In the genomic region with DNA sequence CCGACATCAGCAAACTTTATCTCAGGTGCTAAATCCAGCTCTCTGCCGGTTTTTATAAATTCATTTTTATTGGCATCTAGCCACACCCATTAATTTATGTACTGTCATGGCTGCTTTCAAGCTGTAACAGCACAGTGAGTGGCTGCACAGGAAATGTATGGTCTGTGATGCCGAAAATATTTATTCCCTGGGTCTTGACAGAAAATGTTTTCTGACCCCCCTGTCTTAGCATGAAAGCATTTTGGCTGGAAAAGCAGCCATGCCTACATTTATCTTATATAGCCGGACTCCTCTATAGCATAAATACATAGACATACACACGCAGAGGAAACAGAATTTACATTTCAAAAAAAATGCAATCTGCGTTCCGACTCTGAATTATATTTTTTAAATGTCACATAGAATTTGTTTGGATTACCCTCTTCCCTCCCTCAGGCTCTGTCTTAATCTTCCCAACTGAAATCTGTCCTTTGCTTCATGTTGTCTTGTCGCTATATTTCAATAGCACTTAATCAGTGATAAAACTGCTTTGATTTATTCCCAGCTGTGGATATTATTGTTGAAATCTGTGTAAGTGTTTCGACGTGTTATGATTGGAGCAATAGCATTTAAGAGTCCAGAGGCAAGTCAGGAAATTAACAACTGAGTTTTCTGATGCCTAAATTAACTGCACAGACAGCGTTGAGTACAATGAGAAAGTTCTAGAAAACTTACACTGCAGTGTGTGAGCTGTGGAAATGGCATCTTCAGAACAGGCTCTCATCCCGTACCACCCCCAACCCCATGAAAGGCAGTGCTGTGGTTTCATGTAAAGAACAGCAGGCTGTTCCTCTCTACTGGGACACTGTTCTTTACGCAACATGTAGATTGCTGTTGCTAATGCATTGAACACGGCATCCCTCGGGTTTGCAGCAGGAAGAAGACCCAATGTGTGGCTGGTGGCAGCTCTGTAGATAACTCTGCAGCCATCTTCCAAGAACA, we compare ENCODE assay signal across 24 mouse cellular contexts.
"Had no signal": no experiment of that assay in that cellular context is flagged by ENCODE, and none has a peak within 500 bp of the region (broad histone marks: within the 10 kb centered on the region; RNA-seq: fewer than 3 reads in every experiment).

No protein-coding gene starts in this region.

- ATAC-seq: hindbrain, postnatal 0 days; intestine, embryonic 16.5 days had no signal

- H3K27me3 ChIP-seq: heart, embryonic 13.5 days; heart, embryonic 15.5 days; hindbrain, embryonic 13.5 days; hindbrain, embryonic 15.5 days; limb, embryonic 13.5 days; limb, embryonic 15.5 days had no signal

- H3K4me2 ChIP-seq: heart, embryonic 11.5 days; heart, embryonic 13.5 days; heart, embryonic 15.5 days; hindbrain, embryonic 13.5 days; hindbrain, embryonic 15.5 days; kidney, embryonic 15.5 days; limb, embryonic 13.5 days; limb, embryonic 15.5 days had no signal

- H3K27ac ChIP-seq: heart, adult 2 months; heart, embryonic 13.5 days; heart, embryonic 15.5 days; hindbrain, embryonic 13.5 days; hindbrain, embryonic 15.5 days; hindbrain, postnatal 0 days; kidney, embryonic 15.5 days; kidney, postnatal 0 days; limb, embryonic 13.5 days; limb, embryonic 15.5 days had no signal

- H3K4me1 ChIP-seq: heart, embryonic 13.5 days; heart, embryonic 15.5 days; hindbrain, embryonic 15.5 days; kidney, embryonic 15.5 days had no signal

- H3K9ac ChIP-seq: heart, embryonic 13.5 days; heart, embryonic 15.5 days; hindbrain, embryonic 13.5 days; hindbrain, embryonic 15.5 days; kidney, embryonic 15.5 days; limb, embryonic 13.5 days; limb, embryonic 15.5 days had no signal

- H3K4me3 ChIP-seq: heart, adult 2 months; heart, embryonic 13.5 days; heart, embryonic 15.5 days; hindbrain, embryonic 13.5 days; hindbrain, embryonic 15.5 days; kidney, embryonic 15.5 days; limb, embryonic 13.5 days; limb, embryonic 15.5 days had no signal

- H3K36me3 ChIP-seq: heart, embryonic 13.5 days; heart, embryonic 15.5 days; hindbrain, embryonic 13.5 days; hindbrain, embryonic 15.5 days; kidney, embryonic 15.5 days; limb, embryonic 13.5 days; limb, embryonic 15.5 days had no signal

- DNase-seq: gastrocnemius, postnatal 14 days; gastrocnemius, postnatal 36 days; heart, adult 11 months; heart, adult 2 months; heart, postnatal 14 days; heart, postnatal 36 days; kidney, adult 11 months; kidney, adult 2 months; kidney, adult 9 months; kidney, postnatal 14 days; kidney, postnatal 36 days; layer of hippocampus, adult 9-11 months; layer of hippocampus, postnatal 36 days had no signal

- H3K9me3 ChIP-seq: heart, embryonic 13.5 days; heart, embryonic 15.5 days; hindbrain, embryonic 13.5 days; hindbrain, embryonic 15.5 days; kidney, embryonic 15.5 days; limb, embryonic 13.5 days; limb, embryonic 15.5 days had no signal
